Mouse (Mus musculus): ENCODE results near the gene Klhl10.
A peak's percentile ranks its signal among the peaks of the same experiment; 100 is the strongest.

DNA sequence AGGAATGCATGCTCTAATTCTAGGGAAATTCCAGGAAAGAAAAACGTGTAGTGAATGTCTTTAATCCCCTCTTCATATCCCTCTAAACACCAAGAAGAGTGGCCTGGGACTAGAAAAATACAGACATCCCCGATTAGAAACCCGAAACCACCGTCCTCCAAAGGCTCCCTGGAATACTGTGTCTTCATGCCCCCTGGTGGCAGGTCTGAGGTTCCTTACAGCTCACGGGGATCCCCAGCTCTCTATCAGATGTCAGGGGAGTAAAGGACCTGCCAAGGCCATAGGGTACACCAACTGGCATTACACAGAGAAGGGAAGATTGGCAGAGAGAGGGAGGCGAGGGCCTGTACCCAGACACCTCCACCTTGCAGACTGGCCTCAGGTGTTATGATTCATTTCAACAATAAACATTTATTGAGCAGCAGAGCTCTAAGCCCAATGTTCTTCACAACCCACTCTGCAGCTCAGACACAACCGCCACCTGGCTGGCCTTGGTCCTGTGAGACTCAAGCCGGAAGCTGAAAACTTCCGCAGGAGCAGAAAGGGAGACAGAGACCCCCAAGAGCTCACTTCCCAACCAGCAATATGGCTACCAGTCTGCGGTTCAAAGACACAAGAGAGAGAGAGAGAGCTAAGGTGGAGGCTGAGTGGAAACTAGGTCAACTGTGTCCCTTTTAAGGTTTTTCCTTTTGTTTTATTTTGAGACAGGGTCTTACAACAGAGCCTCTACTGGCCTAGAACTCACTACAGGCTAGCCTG, 33.5 kb upstream of the Klhl10 start:
- TF ChIP-seq CTCF (IDR thresholded peaks at IDR 0.05; ENCODE audit: low read depth, low read length) = peak; percentile 81
- TF ChIP-seq POLR2A (IDR thresholded peaks at IDR 0.05; ENCODE audit: extremely low read depth, insufficient read depth, low read length) = no peak

All from liver, adult 2 months (tissue).